Mouse (Mus musculus) C2C12 (cell line): ENCODE measurements around the gene Dop1b. TPM values are rescaled to one million over a fixed set of nuclear protein-coding genes. Genes with fewer than 3 reads are reported as not detected.
"Not testable (repeated sequence)": the region's sequence is repeated elsewhere in the genome, so short reads cannot be mapped to it uniquely, and the experiment has no call there.

Experiments used
- H3K27me3 ChIP-seq: one replicate; pipeline ENCODE4 v1.6.1; 2011; ENCODE audit not compliant: control insufficient read depth, insufficient read depth, insufficient read length
- H3K36me3 ChIP-seq: one replicate; pipeline ENCODE4 v1.6.1; 2011; ENCODE audit not compliant: control insufficient read depth, insufficient read depth
- H3K4me3 ChIP-seq: one replicate; pipeline ENCODE4 v1.5.1; 2011; ENCODE audit warnings: mild to moderate bottlenecking, control low read depth; ENCODE audit not compliant: poor library complexity, insufficient read depth, severe bottlenecking
- H3K79me2 ChIP-seq: one replicate; pipeline ENCODE4 v1.6.1; 2011; ENCODE audit not compliant: control insufficient read depth, insufficient read depth
- H3K79me3 ChIP-seq: one replicate; pipeline ENCODE4 v1.6.1; 2011; ENCODE audit warnings: low read depth, control low read depth
- H3ac ChIP-seq: one replicate; pipeline ENCODE3; 2011; ENCODE audit warnings: low read depth; ENCODE audit not compliant: control insufficient read depth, insufficient read length
- CEBPB ChIP-seq: IDR thresholded peaks from one replicate; pipeline ENCODE4 v1.6.1; 2011; ENCODE audit warnings: low read depth, mild to moderate bottlenecking, control low read depth, moderate library complexity
- CTCF ChIP-seq: IDR thresholded peaks from one replicate; pipeline ENCODE4 v1.5.1; 2011; ENCODE audit not compliant: control insufficient read depth, insufficient read depth, insufficient read length
- FOSL1 ChIP-seq: IDR thresholded peaks from one replicate; pipeline ENCODE4 v1.8.0; 2011; ENCODE audit warnings: mild to moderate bottlenecking, low read length; ENCODE audit not compliant: poor library complexity, insufficient read depth, severe bottlenecking
- MAX ChIP-seq: IDR thresholded peaks from one replicate; pipeline ENCODE4 v1.6.1; 2011; ENCODE audit warnings: mild to moderate bottlenecking, control low read depth
- MYOD1 ChIP-seq: IDR thresholded peaks from one replicate; pipeline ENCODE4 v1.6.1; 2011; ENCODE audit warnings: low read depth; ENCODE audit not compliant: control insufficient read depth, insufficient read length
- MYOG ChIP-seq: IDR thresholded peaks from one replicate; pipeline ENCODE4 v1.6.1; 2011; ENCODE audit not compliant: control insufficient read depth, insufficient read length; ENCODE audit errors: extremely low read depth
- USF1 ChIP-seq: IDR thresholded peaks from one replicate; pipeline ENCODE4 v1.6.1; 2011; ENCODE audit warnings: low read depth, mild to moderate bottlenecking, control low read depth, moderate library complexity
- polyA plus RNA-seq: library from polyadenylated mRNA; unstranded; fragments of >200 nt; fragmentation: generic; extraction: Trizol; gene quantifications from one replicate; pipeline ENCODE4 v1.2.1, GENCODE M21; 2012; ENCODE audit warnings: missing spikeins

The Dop1b gene
- polyA plus RNA-seq, 1 experiment: 3.1 TPM

- H3K4me3 ChIP-seq: no peak overlapping the region
- H3K36me3 ChIP-seq: no peaks in the 10 kb centered on the region
These were observed 113.8 kb downstream of the Dop1b start for GRCm38 (mm10) chr16:93825463-93825862.

GRCm38 (mm10) chr16:93826054-93826453 lies 114.3 kb downstream of the Dop1b start:
- no peaks in the 10 kb centered on the region for H3K27me3 ChIP-seq
- TF ChIP-seq CEBPB: no peak
- H3ac ChIP-seq: no peak overlapping the region
- H3K4me3 ChIP-seq: no peak overlapping the region
- H3K79me3 ChIP-seq: no peaks in the 10 kb centered on the region
- no peaks in the 10 kb centered on the region for H3K79me2 ChIP-seq
- H3K36me3 ChIP-seq: no peaks in the 10 kb centered on the region

More at GRCm38 (mm10) chr16:93825463-93825862, 113.8 kb downstream of the Dop1b start:
- H3ac ChIP-seq: no peak overlapping the region
- TF ChIP-seq MYOD1 (no peak), FOSL1 (no peak), MAX (no peak), CEBPB (no peak), CTCF (no peak), USF1 (no peak), MYOG (no peak)
- no peaks in the 10 kb centered on the region for H3K79me2 ChIP-seq
- no peaks in the 10 kb centered on the region for H3K27me3 ChIP-seq
- H3K79me3 ChIP-seq: no peaks in the 10 kb centered on the region

- not testable (repeated sequence) for H3K36me3 ChIP-seq, H3K4me3 ChIP-seq, H3K27me3 ChIP-seq, H3K79me3 ChIP-seq, H3ac ChIP-seq, H3K79me2 ChIP-seq
These were observed 114.8 kb downstream of the Dop1b start for GRCm38 (mm10) chr16:93826478-93826877.

- Histone ChIP-seq H3K27me3 (no peaks in the 10 kb centered on the region), H3K79me2 (no peaks in the 10 kb centered on the region), H3K36me3 (no peaks in the 10 kb centered on the region), H3K4me3 (no peak overlapping the region), H3K79me3 (no peaks in the 10 kb centered on the region), H3ac (no peak overlapping the region)
- TF ChIP-seq USF1: no peak
- no peak for TF ChIP-seq CTCF
- no peak for TF ChIP-seq FOSL1
- no peak for TF ChIP-seq MYOD1
- TF ChIP-seq MYOG: no peak
- no peak for TF ChIP-seq MAX
- TF ChIP-seq CEBPB: no peak
These were observed 115.2 kb downstream of the Dop1b start for GRCm38 (mm10) chr16:93826909-93827308.

- Histone ChIP-seq H3K79me2 (peaks cover 23% of the 10 kb centered on the region), H3K27me3 (no peaks in the 10 kb centered on the region)
- no peak for TF ChIP-seq MAX
- TF ChIP-seq CTCF: no peak
- TF ChIP-seq FOSL1: no peak
- TF ChIP-seq MYOG: no peak
- TF ChIP-seq CEBPB: no peak
- no peak for TF ChIP-seq USF1
- no peak for TF ChIP-seq MYOD1
These were observed 117.8 kb downstream of the Dop1b start for GRCm38 (mm10) chr16:93829526-93829925.

GRCm38 (mm10) chr16:93830071-93830470 lies 118.4 kb downstream of the Dop1b start:
- Histone ChIP-seq H3ac (no peak overlapping the region), H3K79me2 (peaks cover 29% of the 10 kb centered on the region), H3K79me3 (peaks cover 25% of the 10 kb centered on the region), H3K27me3 (no peaks in the 10 kb centered on the region), H3K36me3 (peaks cover 2% of the 10 kb centered on the region), H3K4me3 (no peak overlapping the region)
- no peak for TF ChIP-seq MYOG

More at GRCm38 (mm10) chr16:93829526-93829925, 117.8 kb downstream of the Dop1b start:
- no peak overlapping the region for H3ac ChIP-seq
- peaks cover 20% of the 10 kb centered on the region for H3K79me3 ChIP-seq
- H3K4me3 ChIP-seq: no peak overlapping the region
- H3K36me3 ChIP-seq: no peaks in the 10 kb centered on the region
